Mouse (Mus musculus) B cell, adult 2 months (primary cell): ENCODE measurements around the gene Smg1.

Experiments used
- DNase-seq, 2 experiments: peaks; one replicate each; pipeline ENCODE4 v3.0.0; 2022

Gene Smg1

DNA sequence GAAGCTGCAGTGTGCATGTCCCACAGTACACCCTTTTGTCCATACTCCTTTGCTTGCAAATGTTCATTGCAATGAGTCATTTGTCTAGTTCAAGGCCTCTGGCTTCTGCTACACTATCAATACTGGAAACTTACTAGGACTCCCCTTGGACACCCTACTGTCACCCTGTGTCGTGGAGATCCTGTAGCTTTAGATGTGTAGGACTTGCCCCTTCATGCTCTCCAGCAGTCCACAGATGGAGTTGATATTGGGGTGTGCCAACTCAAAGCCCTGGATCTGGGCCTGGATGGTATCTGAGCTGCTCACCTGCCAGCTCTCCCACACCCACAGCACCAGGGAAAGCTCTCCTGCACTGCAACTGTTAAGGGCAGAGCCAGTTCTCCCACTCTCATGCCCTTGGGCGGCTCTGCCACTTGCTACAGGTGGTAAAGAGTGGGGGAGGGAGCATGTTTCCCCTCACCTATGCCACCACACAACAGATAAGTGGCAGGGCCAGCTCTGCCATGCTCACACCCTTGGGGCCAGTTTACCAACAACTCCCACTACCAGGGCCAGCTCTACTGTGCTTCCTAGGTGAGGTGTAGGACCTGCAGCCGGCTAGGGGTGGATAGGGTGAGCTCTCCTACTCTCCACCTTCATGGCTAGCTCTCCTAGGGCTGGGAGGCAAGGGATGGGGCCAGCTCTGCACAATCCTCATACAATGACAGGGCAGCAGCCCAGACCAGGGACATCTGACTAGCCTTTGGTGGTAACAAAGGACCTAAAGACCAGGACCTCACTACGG is 140.6 kb downstream of the Smg1 start:
- no peak for DNase-seq

- peak; percentile 55 to 57 for DNase-seq
These were observed 141.2 kb downstream of the Smg1 start for GRCm38 (mm10) chr7:118102231-118102630.

GRCm38 (mm10) chr7:118097615-118098014 is 145.9 kb downstream of the Smg1 start:
- DNase-seq: no peak
